8 mouse cellular contexts compared by ENCODE assay signal in the genomic region with DNA sequence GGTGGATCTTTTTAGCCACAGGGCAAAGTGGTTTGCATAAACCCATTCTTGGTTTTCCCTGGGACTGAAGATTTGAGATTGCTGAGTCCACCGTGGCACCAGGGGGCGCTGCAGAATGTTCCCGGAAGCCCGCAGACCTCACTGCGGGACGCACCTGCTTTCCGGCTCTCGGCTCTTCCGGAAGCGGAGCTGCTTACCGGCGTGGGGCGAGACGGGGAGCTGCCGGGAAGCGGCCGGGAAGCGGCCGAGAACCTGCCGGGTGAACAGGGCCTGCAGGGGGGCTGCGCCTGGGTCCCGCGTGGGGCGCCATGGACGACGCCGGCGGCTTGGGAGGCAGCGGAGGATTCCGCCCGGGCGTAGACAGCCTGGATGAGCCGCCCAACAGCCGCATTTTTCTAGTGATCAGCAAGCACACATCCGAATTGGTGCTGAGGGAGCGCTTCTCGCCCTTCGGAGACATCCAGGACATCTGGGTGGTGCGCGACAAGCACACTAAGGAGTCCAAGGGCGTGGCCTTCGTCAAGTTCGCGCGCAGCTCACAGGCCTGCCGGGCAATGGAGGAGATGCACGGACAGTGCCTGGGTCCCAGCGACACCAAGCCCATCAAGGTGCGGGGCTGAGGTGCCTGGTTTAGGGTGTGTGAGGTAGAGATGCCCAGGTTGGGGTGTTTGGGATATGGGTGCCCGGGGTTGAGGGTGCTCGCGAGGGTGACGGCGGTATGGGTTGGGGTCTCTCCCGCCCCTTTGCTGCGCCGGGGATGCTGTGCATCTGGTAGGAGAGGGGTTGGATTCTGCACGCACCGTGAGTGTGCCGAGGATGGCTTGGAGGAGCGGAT. TPM values are rescaled to one million over a fixed set of nuclear protein-coding genes. Genes with fewer than 3 reads are reported as not detected.
A peak's percentile ranks its signal among the peaks of the same experiment; 100 is the strongest.
DNase-seq lines count a peak whose midpoint lies in the region; ATAC-seq and TF ChIP-seq lines count a peak whose summit lies in the region.

A gene (plus strand): TSS at position 164 of the 835 bp plus-strand sequence.

- no peak; the same call in 1 of the 2 replicates for TF ChIP-seq RAD21 in CH12.LX (IDR thresholded peaks at IDR 0.05; ENCODE audit: low read depth, low read length)

- dilution Hi-C loops in CH12.LX (cut with MboI; ENCODE audit: extremely low pct_ligation_motif_present, extremely low pct_unique_long_range_greater_than_20kb, low sequenced_read_pairs), result no loop called here

- no peaks in the 10 kb centered on the region for H3K9me3 ChIP-seq in CH12.LX (replicated peaks; ENCODE audit: low read length)
- no peaks in the 10 kb centered on the region for H3K9me3 ChIP-seq in forebrain, embryonic 11.5 days (ENCODE audit: control insufficient read depth, low read length)
- no peaks in the 10 kb centered on the region for H3K9me3 ChIP-seq in heart, embryonic 16.5 days (replicated peaks; ENCODE audit: control insufficient read depth, low read length)
- H3K9me3 ChIP-seq in liver, embryonic 15.5 days (replicated peaks), result no peaks in the 10 kb centered on the region
- H3K9me3 ChIP-seq in neural tube, embryonic 12.5 days, result no peaks in the 10 kb centered on the region

- under 1% methylated on average over 61 of the region's 61 CpGs for WGBS in forebrain, embryonic 11.5 days
- WGBS in heart, embryonic 16.5 days, result under 1% methylated on average over 61 of the region's 61 CpGs
- under 1% methylated on average over 61 of the region's 61 CpGs for WGBS in liver, embryonic 15.5 days (ENCODE audit: insufficient replicate concordance)
- WGBS in neural tube, embryonic 12.5 days, result under 1% methylated on average over 61 of the region's 61 CpGs

- peak within 1 kb of the TSS; percentile 17 for H3K27ac ChIP-seq in CH12.LX (ENCODE audit: insufficient read depth, low read depth)
- H3K27ac ChIP-seq in forebrain, embryonic 11.5 days (ENCODE audit: low read depth, low read length), result peak within 1 kb of the TSS; percentile 31; the same call in 1 of the 2 replicates
- H3K27ac ChIP-seq in heart, embryonic 16.5 days (ENCODE audit: low read length), result peak within 1 kb of the TSS; percentile 50
- H3K27ac ChIP-seq in liver, embryonic 15.5 days (replicated peaks), result peak within 1 kb of the TSS; percentile 90
- H3K27ac ChIP-seq in neural tube, embryonic 12.5 days, result peak within 1 kb of the TSS; percentile 60; the same call in 1 of the 2 replicates

- in situ Hi-C loops in CH12.LX (cut with MboI; ENCODE audit: low pct_ligation_motif_present, low pct_unique_long_range_greater_than_20kb, low sequenced_read_pairs), result loop anchor here (5.0 kb wide), 1 partner anchor 227 kb away; no protein-coding TSS in a partner anchor

- TF ChIP-seq POLR2A in CH12.LX (IDR thresholded peaks at IDR 0.05; ENCODE audit: low read depth, low read length), result peak; percentile 82

- H3K27me3 ChIP-seq in CH12.LX (replicated peaks), result no peaks in the 10 kb centered on the region
- no peaks in the 10 kb centered on the region for H3K27me3 ChIP-seq in forebrain, embryonic 11.5 days (ENCODE audit: control insufficient read depth, insufficient read depth, low read length)
- no peaks in the 10 kb centered on the region for H3K27me3 ChIP-seq in heart, embryonic 16.5 days (ENCODE audit: control insufficient read depth, insufficient read depth, low read length)
- H3K27me3 ChIP-seq in liver, embryonic 15.5 days, result no peaks in the 10 kb centered on the region
- no peaks in the 10 kb centered on the region for H3K27me3 ChIP-seq in neural tube, embryonic 12.5 days (replicated peaks)

- H3K79me2 ChIP-seq in CH12.LX (replicated peaks; ENCODE audit: control insufficient read depth, extremely low read depth, insufficient read depth, poor library complexity, severe bottlenecking), result peaks cover 31% of the 10 kb centered on the region

- no peak for TF ChIP-seq EP300 in CH12.LX (IDR thresholded peaks at IDR 0.05; ENCODE audit: low read length)

- peak; percentile 43 to 88 for TF ChIP-seq CTCF in CH12.LX (conservative IDR thresholded peaks at IDR 0.05 in 1 of 2, IDR thresholded peaks at IDR 0.05 in 1 of 2; ENCODE audit: low read depth in 2 of 2, low read length in 2 of 2)

- DNase-seq in CH12.LX (ENCODE audit: extremely low read depth), result peak; percentile 92
- peak; percentile 85 for DNase-seq in c-Kit-positive CD71-positive TER-119-negative erythroid progenitor cells, embryonic 14.5 days (ENCODE audit: low read depth)
- peak; percentile 94 for DNase-seq in forebrain, embryonic 11.5 days (ENCODE audit: low spot score)
- DNase-seq in kidney, postnatal 36 days, result peak; percentile 88 to 97
- DNase-seq in telencephalon, adult 2 months (ENCODE audit: low read depth, low spot score), result peak; percentile 76

- peak within 1 kb of the TSS; percentile 98 for H3K4me2 ChIP-seq in CH12.LX (ENCODE audit: insufficient read depth, low read depth, poor library complexity, severe bottlenecking)
- peak within 1 kb of the TSS; percentile 72 for H3K4me2 ChIP-seq in forebrain, embryonic 11.5 days (ENCODE audit: low read depth, low read length, severe bottlenecking)
- H3K4me2 ChIP-seq in heart, embryonic 16.5 days (ENCODE audit: low read depth, low read length), result peak within 1 kb of the TSS; percentile 83
- H3K4me2 ChIP-seq in liver, embryonic 15.5 days, result peak within 1 kb of the TSS; percentile 95
- peak within 1 kb of the TSS; percentile 79 for H3K4me2 ChIP-seq in neural tube, embryonic 12.5 days (replicated peaks)

- H3K4me3 ChIP-seq in CH12.LX (replicated peaks in 1 of 3; ENCODE audit: low read depth in 2 of 3, low read length in 2 of 3, poor library complexity in 1 of 3), result peak within 1 kb of the TSS; percentile 78 to 97 (median 89)
- peak within 1 kb of the TSS; percentile 94 for H3K4me3 ChIP-seq in forebrain, embryonic 11.5 days (ENCODE audit: low read depth, low read length)
- peak within 1 kb of the TSS; percentile 87 for H3K4me3 ChIP-seq in heart, embryonic 16.5 days (ENCODE audit: low read length)
- peak within 1 kb of the TSS; percentile 88 for H3K4me3 ChIP-seq in liver, embryonic 15.5 days (replicated peaks)
- peak within 1 kb of the TSS; percentile 93 for H3K4me3 ChIP-seq in neural tube, embryonic 12.5 days

- peaks cover 14 to 35% of the 10 kb centered on the region in 2 experiments for H3K36me3 ChIP-seq in CH12.LX (replicated peaks in 1 of 2; ENCODE audit: control insufficient read depth in 1 of 2, insufficient read depth in 1 of 2, low read length in 1 of 2)
- H3K36me3 ChIP-seq in forebrain, embryonic 11.5 days (ENCODE audit: control insufficient read depth, insufficient read depth, low read length), result no peaks in the 10 kb centered on the region; the same call in 1 of the 2 replicates
- H3K36me3 ChIP-seq in heart, embryonic 16.5 days (ENCODE audit: control insufficient read depth, insufficient read depth), result peaks cover 11% of the 10 kb centered on the region
- H3K36me3 ChIP-seq in liver, embryonic 15.5 days (replicated peaks), result peaks cover 27% of the 10 kb centered on the region
- H3K36me3 ChIP-seq in neural tube, embryonic 12.5 days, result peaks cover 15% of the 10 kb centered on the region

- peaks cover 2 to 49% of the 10 kb centered on the region in 2 experiments; a peak in 2 of 4 replicates for H3K4me1 ChIP-seq in CH12.LX (ENCODE audit: control insufficient read depth in 1 of 2, insufficient read depth in 2 of 2)
- H3K4me1 ChIP-seq in forebrain, embryonic 11.5 days (replicated peaks; ENCODE audit: control insufficient read depth, insufficient read depth, low read length), result peaks cover 3% of the 10 kb centered on the region; the same call in 1 of the 2 replicates
- peaks cover 13% of the 10 kb centered on the region for H3K4me1 ChIP-seq in heart, embryonic 16.5 days (ENCODE audit: control insufficient read depth, insufficient read depth, low read length)
- H3K4me1 ChIP-seq in liver, embryonic 15.5 days (replicated peaks), result peaks cover 28% of the 10 kb centered on the region
- H3K4me1 ChIP-seq in neural tube, embryonic 12.5 days, result peaks cover 8% of the 10 kb centered on the region

- peak within 1 kb of the TSS; percentile 79 for H3K9ac ChIP-seq in CH12.LX (ENCODE audit: insufficient read depth, low read depth)
- peak within 1 kb of the TSS; percentile 90 for H3K9ac ChIP-seq in forebrain, embryonic 11.5 days (ENCODE audit: low read length)
- H3K9ac ChIP-seq in heart, embryonic 16.5 days (ENCODE audit: low read length), result peak within 1 kb of the TSS; percentile 88
- H3K9ac ChIP-seq in liver, embryonic 15.5 days, result peak within 1 kb of the TSS; percentile 78
- peak within 1 kb of the TSS; percentile 84 for H3K9ac ChIP-seq in neural tube, embryonic 12.5 days

- peak; percentile 91 for ATAC-seq in forebrain, embryonic 11.5 days (replicated peaks; ENCODE audit: low FRiP score)
- peak; percentile 86 for ATAC-seq in heart, embryonic 16.5 days (replicated peaks; ENCODE audit: extremely low read depth, insufficient read depth, low FRiP score)
- ATAC-seq in liver, embryonic 15.5 days (ENCODE audit: insufficient read depth), result peak; percentile 92
- ATAC-seq in neural tube, embryonic 12.5 days (ENCODE audit: low FRiP score, low read depth), result peak; percentile 90

TF ChIP-seq in CH12.LX, 34 proteins besides CTCF, POLR2A, EP300 and RAD21 (continues in another document):
- no peak for TF ChIP-seq MAZ (IDR thresholded peaks at IDR 0.05; ENCODE audit: low read depth, low read length)
- peak; percentile 63; the same call in 1 of the 2 replicates for TF ChIP-seq MAX (IDR thresholded peaks at IDR 0.05; ENCODE audit: low read length)
- peak; percentile 95 for TF ChIP-seq SIN3A (IDR thresholded peaks at IDR 0.05; ENCODE audit: low read length)
- TF ChIP-seq NELFE (IDR thresholded peaks at IDR 0.05; ENCODE audit: low read depth, low read length), result peak; percentile 64
- TF ChIP-seq TBP (conservative IDR thresholded peaks at IDR 0.05; ENCODE audit: low read depth, low read length), result no peak; the same call in 1 of the 2 replicates
- TF ChIP-seq MAFK (IDR thresholded peaks at IDR 0.05; ENCODE audit: insufficient replicate concordance, low read length), result 0 out of 2 replicates have a peak, but pooled peaks have one; percentile 39
- TF ChIP-seq ZC3H11A (IDR thresholded peaks at IDR 0.05; ENCODE audit: low read depth, low read length), result no peak
- TF ChIP-seq BHLHE40 (IDR thresholded peaks at IDR 0.05; ENCODE audit: low read depth, low read length), result peak; percentile 14; the same call in 1 of the 2 replicates
- peak; percentile 66; the same call in 1 of the 2 replicates for TF ChIP-seq UBTF (IDR thresholded peaks at IDR 0.05; ENCODE audit: low read depth, low read length)
- TF ChIP-seq CHD1 (IDR thresholded peaks at IDR 0.05; ENCODE audit: low read depth, low read length), result no peak
- no peak for TF ChIP-seq ZMIZ1 (IDR thresholded peaks at IDR 0.05; ENCODE audit: low read depth, low read length)

RNA-seq across cellular contexts. Expression of the gene that starts here (rescaled TPM):
- total RNA-seq in CH12.LX (2012; rRNA removed), result 53.7 and 60.2 TPM in 2 replicates
- total RNA-seq in CH12.LX (2014; rRNA removed), result 59.7 and 61.4 TPM in 2 replicates
- polyA plus RNA-seq in CH12.LX (2012; ENCODE audit: insufficient read length, low read depth), result 53.3 and 56.0 TPM in 2 replicates
- 17.2 and 19.0 TPM in 2 replicates for polyA plus RNA-seq in forebrain, embryonic 11.5 days (2014; fragmentation: Nextera tagmentation; extraction: Ambion mirVana)
- 10.6 and 12.3 TPM in 2 replicates for polyA plus RNA-seq in heart, embryonic 16.5 days (2015; fragmentation: Nextera tagmentation; extraction: Ambion mirVana)
- polyA plus RNA-seq in liver, embryonic 15.5 days (2015; fragmentation: Nextera tagmentation; extraction: Ambion mirVana), result 5.5 and 6.1 TPM in 2 replicates
- 14.1 and 18.6 TPM in 2 replicates for polyA plus RNA-seq in neural tube, embryonic 12.5 days (2016; fragmentation: Nextera tagmentation; extraction: Ambion mirVana)

Comparison
In these comparisons a context has a peak if more than half of its experiments do, and no peak if none do; other contexts are left out.
1. Peak in every context shown above with its lines: DNase-seq, ATAC-seq, H3K4me3 ChIP-seq and H3K27ac ChIP-seq.
2. H3K27ac ChIP-seq: peak in every context shown above with its lines; median percentile 90 in liver, embryonic 15.5 days; 60 in neural tube, embryonic 12.5 days; 50 in heart, embryonic 16.5 days; 31 in forebrain, embryonic 11.5 days; 17 in CH12.LX.